Mouse (Mus musculus) liver, postnatal 0 days (tissue): ENCODE data around the gene Dscaml1. TPM values are rescaled to one million over a fixed set of nuclear protein-coding genes. Genes with fewer than 3 reads are reported as not detected.

Source experiments
- ATAC-seq: fragments of 200-750 bp; cut with Nextera tagmentation; 2 replicates; pipeline ENCODE4 v1.8.0; 2017; ENCODE audit warnings: mild to moderate bottlenecking, moderate library complexity
- DNase-seq: peaks from one replicate; pipeline ENCODE4 v3.0.0-alpha.2; 2016
- H3K27ac ChIP-seq: fragments of 300-500 bp; sonication (generic); 2 replicates; pipeline ENCODE4 v1.5.1; 2014; ENCODE audit warnings: antibody characterized with exemption, moderate library complexity, mild to moderate bottlenecking, low read depth
- H3K27me3 ChIP-seq: fragments of 300-500 bp; sonication (generic); 2 replicates; pipeline ENCODE4 v1.6.1; 2014; ENCODE audit warnings: low read length, control low read depth, mixed read lengths; ENCODE audit not compliant: insufficient read depth
- H3K36me3 ChIP-seq: fragments of 300-500 bp; sonication (generic); replicated peaks from 2 replicates; pipeline ENCODE4 v1.6.1; 2014; ENCODE audit warnings: mild to moderate bottlenecking, control low read depth, low read length, moderate library complexity, mixed read lengths; ENCODE audit not compliant: insufficient read depth
- H3K4me1 ChIP-seq: fragments of 300-500 bp; sonication (generic); 2 replicates; pipeline ENCODE4 v1.6.1; 2014; ENCODE audit warnings: antibody characterized with exemption, mild to moderate bottlenecking, control low read depth; ENCODE audit not compliant: insufficient read depth
- H3K4me2 ChIP-seq: fragments of 300-500 bp; sonication (generic); 2 replicates; pipeline ENCODE4 v1.6.1; 2014; ENCODE audit warnings: low read depth, mild to moderate bottlenecking, low read length, moderate library complexity, mixed read lengths
- H3K4me3 ChIP-seq: fragments of 300-500 bp; sonication (generic); 2 replicates; pipeline ENCODE4 v1.5.1; 2014; ENCODE audit warnings: low read depth, low read length
- H3K9ac ChIP-seq: fragments of 300-500 bp; sonication (generic); replicated peaks from 2 replicates; pipeline ENCODE4 v1.6.1; 2014; ENCODE audit warnings: mild to moderate bottlenecking, moderate library complexity
- H3K9me3 ChIP-seq: fragments of 300-500 bp; sonication (generic); 2 replicates; pipeline ENCODE4 v1.6.1; 2016; ENCODE audit warnings: mild to moderate bottlenecking, control low read depth, low read length, mixed read lengths
- CTCF ChIP-seq: sonication (generic); IDR thresholded peaks from 2 replicates; pipeline ENCODE4 v1.5.1; 2016; ENCODE audit warnings: antibody characterized with exemption, low read depth
- EP300 ChIP-seq: IDR thresholded peaks from 2 replicates; pipeline ENCODE4 v1.6.1; 2016; ENCODE audit warnings: antibody characterized with exemption, low read depth, mild to moderate bottlenecking
- WGBS: fragments of 180-500 bp; shearing (Covaris S2); extraction: QIAGEN DNeasy Blood & Tissue Kit; methylation state at CpG from one replicate; pipeline ENCODE4 v1.1.7; 2014; ENCODE audit not compliant: insufficient replicate concordance; 5-methylcytosine and 5-hydroxymethylcytosine counted together
- polyA plus RNA-seq: library from polyadenylated mRNA; unstranded; fragments of >200 nt; fragmentation: Nextera tagmentation; extraction: Ambion mirVana; gene quantifications from 2 replicates; pipeline ENCODE4 v1.2.1, GENCODE M21; 2015

Gene Dscaml1
- polyA plus RNA-seq: not detected in 2 replicates

DNA sequence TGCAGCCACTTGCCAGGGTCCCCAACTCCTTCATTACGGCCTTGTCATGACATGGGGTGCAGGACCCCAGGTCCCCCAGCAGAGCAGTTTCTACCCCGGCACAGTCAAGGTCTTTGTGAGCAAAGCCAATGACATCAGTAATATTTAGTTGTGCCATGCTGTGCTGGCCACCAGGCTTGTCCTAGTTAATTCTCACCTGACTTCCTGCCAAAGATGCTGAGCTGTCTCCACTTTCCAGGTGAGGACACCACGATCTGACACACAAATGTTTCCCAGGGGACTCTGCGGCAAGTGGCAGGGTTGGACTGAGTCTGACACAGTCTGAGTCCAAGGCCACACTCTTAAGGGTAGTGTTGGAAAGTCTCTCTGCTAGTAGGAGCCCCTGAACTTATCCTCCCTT lies at the start of gene Dscaml1:
Dscaml1 (plus strand) TSS at position 173 of the 400 bp plus-strand sequence.
- WGBS: 69% methylated on average over 4 of the region's 4 CpGs
- Histone ChIP-seq H3K27ac (no peak within 1 kb of the TSS), H3K4me2 (no peak within 1 kb of the TSS)

DNA sequence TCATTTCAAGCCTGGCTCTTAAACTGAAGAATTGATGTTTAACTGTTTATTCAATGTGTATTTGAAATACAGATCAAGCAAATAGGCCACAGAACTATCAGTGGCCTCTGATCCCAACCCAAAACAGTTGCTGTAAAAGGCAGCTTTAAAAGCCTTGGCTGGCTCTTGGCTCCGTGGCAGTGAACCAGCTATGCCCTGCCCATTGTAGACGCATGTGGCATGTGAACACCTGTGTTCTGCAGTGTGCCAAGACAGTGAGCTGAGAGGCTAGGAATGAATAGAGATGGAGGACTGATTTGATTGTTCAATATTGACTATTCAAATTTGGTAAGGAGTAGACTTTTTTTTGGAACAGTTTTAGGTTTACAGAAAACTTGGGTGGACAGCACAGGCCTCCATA lies 49.5 kb upstream of the Dscaml1 start:
- Histone ChIP-seq H3K27me3 (peaks cover 5% of the 10 kb centered on the region; the same call in 1 of the 2 replicates), H3K27ac (no peak overlapping the region), H3K36me3 (no peaks in the 10 kb centered on the region), H3K9ac (no peak overlapping the region), H3K4me2 (no peak overlapping the region), H3K4me3 (no peak overlapping the region), H3K9me3 (no peaks in the 10 kb centered on the region), H3K4me1 (no peaks in the 10 kb centered on the region)
- no peak for TF ChIP-seq CTCF
- TF ChIP-seq EP300: no peak
- 51% methylated on average over 2 of the region's 2 CpGs for WGBS
- DNase-seq (no peak), ATAC-seq (no peak)

More for the DNA sequence above, at the start of gene Dscaml1:
- ATAC-seq (no peak), DNase-seq (no peak)
- Histone ChIP-seq H3K9me3 (no peaks in the 10 kb centered on the region), H3K36me3 (no peaks in the 10 kb centered on the region), H3K4me3 (no peak within 1 kb of the TSS), H3K4me1 (no peaks in the 10 kb centered on the region), H3K27me3 (peaks cover 37% of the 10 kb centered on the region), H3K9ac (no peak within 1 kb of the TSS)
- no peak for TF ChIP-seq CTCF
- no peak for TF ChIP-seq EP300

DNA sequence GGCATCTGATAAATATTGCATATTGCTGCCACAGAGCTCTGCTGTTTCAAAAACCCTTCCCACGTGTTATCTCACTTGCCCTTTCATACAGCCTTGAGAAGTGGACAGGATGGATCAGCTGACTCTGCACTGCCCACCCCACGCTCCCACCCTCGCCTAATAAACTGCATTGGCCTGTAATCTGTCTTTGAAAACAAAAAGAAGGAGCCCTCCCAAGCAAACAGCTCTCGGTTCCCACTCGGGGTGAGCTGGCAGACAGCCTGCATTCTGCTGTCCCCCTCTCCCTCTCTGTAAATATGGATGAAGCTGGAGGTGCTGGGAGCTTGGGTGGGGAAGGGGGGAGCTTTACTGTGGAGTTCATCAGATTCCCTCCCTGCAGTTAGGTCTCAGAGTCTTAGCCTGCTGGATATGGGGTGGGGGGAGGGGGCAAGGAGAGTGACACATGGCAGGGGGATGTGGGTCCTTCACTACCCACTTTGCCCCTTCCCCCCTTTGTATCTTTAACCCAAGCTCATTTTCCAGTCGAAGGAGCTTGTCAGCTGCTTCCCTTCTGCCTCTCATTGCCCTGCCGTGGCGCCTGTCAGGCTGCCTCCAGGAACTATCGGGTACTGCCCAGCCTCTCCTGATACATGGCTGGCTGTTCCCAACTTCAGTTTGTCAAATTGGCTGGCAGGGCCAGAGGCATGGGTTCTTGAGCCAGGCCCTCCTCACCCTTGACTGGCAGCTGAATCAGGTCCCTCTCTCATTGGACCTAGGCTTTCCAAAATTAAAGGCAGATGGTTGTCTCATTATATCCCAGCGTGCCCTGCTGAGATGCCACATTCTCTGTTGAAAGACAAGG lies 45.8 kb upstream of the Dscaml1 start:
- 49% methylated on average over 10 of the region's 10 CpGs for whole genome bisulfite sequencing
- no peak for DNase-seq

DNA sequence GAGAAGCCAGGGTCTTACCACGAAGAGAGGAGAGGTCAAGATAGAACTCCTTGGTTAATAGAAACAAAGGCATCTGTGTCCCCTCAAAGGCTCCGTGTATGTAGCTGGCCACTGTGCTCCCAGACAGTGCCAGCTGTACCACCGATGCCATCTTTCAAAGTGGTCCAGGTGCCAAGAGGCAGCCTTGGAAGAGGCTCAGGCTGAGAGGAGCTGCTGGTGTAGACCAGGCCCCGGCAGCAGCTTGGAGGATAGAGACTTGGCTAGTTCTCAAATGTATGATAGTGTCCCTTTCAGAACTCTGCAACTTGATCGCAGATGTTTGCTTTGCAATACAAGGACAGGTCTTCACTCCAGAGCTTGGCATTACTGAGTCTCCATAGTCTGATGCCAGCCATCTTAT lies 44.1 kb upstream of the Dscaml1 start:
- H3K4me1 ChIP-seq: no peaks in the 10 kb centered on the region
- no peak overlapping the region for H3K9ac ChIP-seq
- no peaks in the 10 kb centered on the region for H3K9me3 ChIP-seq
- WGBS: 56% methylated on average over 5 of the region's 5 CpGs
- no peaks in the 10 kb centered on the region for H3K36me3 ChIP-seq
- H3K4me2 ChIP-seq: no peak overlapping the region
- ATAC-seq (no peak), DNase-seq (no peak)
- TF ChIP-seq CTCF (no peak), EP300 (no peak)
- H3K27ac ChIP-seq: no peak overlapping the region
- H3K4me3 ChIP-seq: no peak overlapping the region
- no peaks in the 10 kb centered on the region for H3K27me3 ChIP-seq

More for the DNA sequence above, 45.8 kb upstream of the Dscaml1 start:
- Histone ChIP-seq H3K9me3 (no peaks in the 10 kb centered on the region), H3K27ac (no peak overlapping the region), H3K4me2 (no peak overlapping the region), H3K9ac (no peak overlapping the region), H3K4me1 (no peaks in the 10 kb centered on the region), H3K36me3 (no peaks in the 10 kb centered on the region), H3K4me3 (no peak overlapping the region), H3K27me3 (no peaks in the 10 kb centered on the region)
- TF ChIP-seq EP300: no peak
- no peak for TF ChIP-seq CTCF
- ATAC-seq: no peak

DNA sequence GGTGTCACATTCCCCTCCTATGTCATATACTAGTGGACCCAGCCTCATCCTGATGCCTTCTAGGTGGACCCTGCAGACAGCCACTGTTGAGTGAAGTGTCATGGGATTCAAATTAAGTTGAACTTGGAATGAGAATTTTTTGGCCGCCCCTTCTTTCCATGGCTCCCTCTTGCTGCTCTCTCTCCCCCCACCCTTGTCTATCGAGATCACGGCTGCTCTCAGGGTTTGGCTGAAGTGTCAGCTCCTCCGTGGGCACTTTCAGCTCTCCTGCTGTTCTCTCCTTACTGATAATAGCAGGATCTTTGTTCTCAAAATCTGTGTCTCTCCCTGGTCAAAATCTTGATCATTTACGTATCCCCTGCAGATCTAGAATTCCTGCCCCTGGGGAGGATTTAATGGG lies 43.6 kb upstream of the Dscaml1 start:
- no peaks in the 10 kb centered on the region for H3K4me1 ChIP-seq
- H3K9me3 ChIP-seq: no peaks in the 10 kb centered on the region
- H3K27me3 ChIP-seq: no peaks in the 10 kb centered on the region
- no peak for ATAC-seq
- no peak for DNase-seq
- no peak overlapping the region for H3K4me2 ChIP-seq
- TF ChIP-seq EP300 (no peak), CTCF (no peak)
- H3K4me3 ChIP-seq: no peak overlapping the region
- no peak overlapping the region for H3K9ac ChIP-seq
- 77% methylated on average over 5 of the region's 5 CpGs for WGBS
- no peak overlapping the region for H3K27ac ChIP-seq
- no peaks in the 10 kb centered on the region for H3K36me3 ChIP-seq

DNA sequence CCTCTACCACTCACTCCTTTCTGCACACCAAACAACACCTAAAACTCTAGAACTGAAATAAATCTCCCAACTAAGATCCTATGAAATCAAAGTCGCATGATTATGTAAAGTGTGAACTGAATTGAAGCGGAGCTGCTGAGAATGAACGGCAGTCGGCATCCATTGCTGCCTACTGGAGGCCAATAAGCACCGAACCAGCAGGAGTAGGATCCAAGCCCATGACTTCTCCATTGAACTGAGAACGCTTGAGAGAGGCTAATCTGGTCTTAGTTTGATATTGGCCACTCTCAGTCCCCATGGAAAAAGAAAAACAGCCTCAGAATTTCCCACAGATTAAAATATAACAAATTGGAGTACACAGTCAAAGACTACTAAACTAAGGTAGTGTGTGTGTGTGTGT lies 42.5 kb upstream of the Dscaml1 start:
- DNase-seq (no peak), ATAC-seq (no peak)
- Histone ChIP-seq H3K36me3 (no peaks in the 10 kb centered on the region), H3K9ac (no peak overlapping the region), H3K9me3 (no peaks in the 10 kb centered on the region), H3K27ac (no peak overlapping the region), H3K4me1 (no peaks in the 10 kb centered on the region), H3K27me3 (no peaks in the 10 kb centered on the region), H3K4me2 (no peak overlapping the region), H3K4me3 (no peak overlapping the region)
- 88% methylated on average over 6 of the region's 6 CpGs for WGBS
- TF ChIP-seq CTCF (no peak), EP300 (no peak)
